Mouse (Mus musculus): ENCODE data around the gene Nppc.

The Nppc gene

GRCm38 (mm10) chr1:86670279-86671038 lies at the start of gene Nppc:
Gene Nppc (minus strand): TSS chr1:86670571.
- peak; percentile 85 for DNase-seq

DNA sequence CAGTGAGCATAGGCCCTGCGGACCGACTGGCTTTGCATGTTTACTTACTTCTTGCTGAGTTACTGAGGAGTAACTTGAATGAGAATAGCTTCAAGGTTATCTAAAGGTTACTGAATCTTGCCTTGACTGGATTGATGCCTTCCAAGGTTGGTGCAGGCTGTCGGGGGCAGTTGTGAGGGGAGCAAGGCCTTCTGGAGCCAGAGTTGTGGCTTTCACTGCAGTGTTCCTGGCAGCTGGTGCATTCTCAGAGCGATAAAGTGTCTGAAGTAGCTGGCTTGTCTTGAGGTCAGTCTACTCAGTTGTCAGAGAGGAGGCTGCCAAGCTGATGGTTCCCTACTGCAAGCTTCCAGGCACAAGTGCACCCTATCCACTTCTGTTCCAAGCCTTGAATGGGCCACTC lies 49.0 kb upstream of the Nppc start:
- DNase-seq: no peak

DNA sequence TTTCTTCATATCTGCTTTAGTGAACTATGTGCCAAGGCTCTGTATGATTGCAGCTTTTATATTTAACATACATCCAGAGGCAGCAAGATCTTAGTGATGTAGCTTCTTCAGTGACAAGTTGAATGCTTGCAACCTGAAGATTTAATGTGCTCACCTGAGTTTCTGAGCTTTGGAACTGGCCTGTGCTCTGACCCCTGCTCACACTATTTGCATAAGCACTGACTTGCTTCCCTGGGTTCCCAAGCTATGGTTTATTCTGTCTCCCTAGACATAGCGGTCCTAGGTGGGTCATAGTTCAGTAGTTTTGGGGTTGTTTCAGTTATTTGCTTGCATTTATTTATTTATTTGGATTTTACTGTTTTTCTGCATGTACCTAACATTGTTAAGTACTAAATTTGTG lies 47.8 kb upstream of the Nppc start:
- DNase-seq: no peak

DNA sequence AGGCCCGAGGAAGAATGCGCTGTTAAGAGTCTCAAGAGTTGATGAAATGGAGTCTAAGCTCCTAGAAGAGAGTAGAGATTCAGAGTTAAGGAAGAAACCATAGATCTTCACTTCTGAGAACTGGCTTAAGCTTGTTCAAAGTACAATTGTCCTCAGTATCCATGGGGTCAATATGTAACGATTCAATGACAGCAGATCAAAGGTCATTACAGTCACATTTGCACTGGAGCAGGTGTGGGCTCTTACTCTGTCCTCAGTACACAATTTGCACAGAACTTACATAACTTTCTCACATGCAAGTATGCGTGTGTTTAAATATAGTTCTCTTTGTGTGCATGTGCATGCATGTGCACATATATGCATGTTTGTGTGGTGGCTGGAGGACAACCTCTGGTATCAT lies 42.7 kb upstream of the Nppc start:
- no peak for DNase-seq

GRCm38 (mm10) chr1:86712045-86712444 lies 41.7 kb upstream of the Nppc start:
- no peak for DNase-seq

DNA sequence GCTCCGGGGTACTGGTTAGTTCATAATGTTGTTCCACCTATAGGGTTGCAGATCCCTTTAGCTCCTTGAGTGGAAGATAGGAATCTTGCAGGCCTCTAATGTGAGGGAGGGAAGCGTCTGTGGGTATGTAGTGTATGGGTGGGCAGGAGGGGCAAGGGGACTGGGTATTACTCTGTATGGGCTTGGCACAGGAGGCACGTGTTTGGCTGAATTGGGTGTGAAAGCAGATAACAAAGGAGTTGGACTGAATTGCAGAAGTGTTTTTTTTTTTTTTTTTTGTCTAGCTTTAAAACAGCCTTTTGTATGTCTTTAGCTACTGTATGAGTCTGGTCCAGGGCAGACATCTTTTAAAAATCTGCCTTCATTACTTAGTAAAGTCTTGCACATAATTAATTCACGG lies 39.2 kb upstream of the Nppc start:
- no peak for DNase-seq

DNA sequence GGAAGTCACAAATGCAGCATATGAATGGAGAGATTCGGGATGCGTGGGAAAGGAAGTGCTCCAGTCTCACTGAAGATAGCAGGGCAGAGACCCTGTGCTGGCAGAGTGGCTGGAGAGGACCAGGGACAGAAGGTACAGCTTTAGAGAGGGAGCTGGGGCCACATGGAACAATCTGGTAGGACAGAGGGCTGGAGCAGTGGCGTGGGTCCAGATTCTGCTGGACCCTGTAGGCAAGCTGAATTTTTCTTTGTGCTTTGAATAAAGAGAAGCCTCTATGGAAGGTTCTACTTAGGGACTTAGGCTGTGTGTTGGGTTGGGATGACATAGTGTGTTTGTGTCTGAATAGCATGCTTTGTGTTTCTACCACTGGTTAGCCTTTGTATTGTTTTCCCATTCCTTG lies 35.1 kb upstream of the Nppc start:
- no peak for DNase-seq

GRCm38 (mm10) chr1:86703965-86704326 lies 33.6 kb upstream of the Nppc start:
- DNase-seq: no peak

DNA sequence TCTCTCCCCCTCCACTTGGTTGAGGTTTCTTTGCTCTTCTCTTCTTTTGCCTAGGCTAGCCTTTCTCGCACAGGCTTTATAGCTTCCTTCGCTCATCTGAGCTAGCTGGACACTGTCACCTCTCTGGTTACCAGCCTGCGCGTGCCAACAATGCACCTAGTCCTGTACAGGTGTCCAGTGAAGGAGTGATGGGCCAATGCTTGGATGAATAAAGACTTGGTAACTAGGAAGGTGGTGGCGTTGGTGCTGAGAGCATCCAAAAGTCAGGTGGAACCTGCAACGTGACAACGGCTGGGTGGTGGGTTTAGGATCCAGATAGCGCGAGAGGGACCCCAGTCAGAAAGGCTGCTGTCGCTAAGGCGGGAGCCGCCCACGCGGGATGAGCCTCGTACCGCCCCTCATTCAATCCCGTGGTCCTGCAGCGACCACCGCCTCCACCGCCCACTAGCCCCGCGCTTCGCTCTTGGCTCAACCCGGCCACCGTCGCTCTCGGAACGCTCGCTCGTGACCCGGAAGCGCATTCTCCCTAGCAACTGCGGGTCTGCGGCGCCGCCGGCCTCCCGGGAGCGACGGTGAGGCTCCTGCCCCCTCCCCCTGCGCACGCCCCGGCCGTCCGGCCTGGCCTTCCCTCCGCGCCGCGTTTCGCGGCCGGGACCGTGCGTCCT lies 33.1 kb upstream of the Nppc start, which contains the start of gene Dis3l2:
Gene Dis3l2 (plus strand): TSS at position 509 of the 665 bp plus-strand sequence.
- DNase-seq: peak; percentile 91

GRCm38 (mm10) chr1:86700367-86700766 lies 30.0 kb upstream of the Nppc start:
- DNase-seq: no peak

DNA sequence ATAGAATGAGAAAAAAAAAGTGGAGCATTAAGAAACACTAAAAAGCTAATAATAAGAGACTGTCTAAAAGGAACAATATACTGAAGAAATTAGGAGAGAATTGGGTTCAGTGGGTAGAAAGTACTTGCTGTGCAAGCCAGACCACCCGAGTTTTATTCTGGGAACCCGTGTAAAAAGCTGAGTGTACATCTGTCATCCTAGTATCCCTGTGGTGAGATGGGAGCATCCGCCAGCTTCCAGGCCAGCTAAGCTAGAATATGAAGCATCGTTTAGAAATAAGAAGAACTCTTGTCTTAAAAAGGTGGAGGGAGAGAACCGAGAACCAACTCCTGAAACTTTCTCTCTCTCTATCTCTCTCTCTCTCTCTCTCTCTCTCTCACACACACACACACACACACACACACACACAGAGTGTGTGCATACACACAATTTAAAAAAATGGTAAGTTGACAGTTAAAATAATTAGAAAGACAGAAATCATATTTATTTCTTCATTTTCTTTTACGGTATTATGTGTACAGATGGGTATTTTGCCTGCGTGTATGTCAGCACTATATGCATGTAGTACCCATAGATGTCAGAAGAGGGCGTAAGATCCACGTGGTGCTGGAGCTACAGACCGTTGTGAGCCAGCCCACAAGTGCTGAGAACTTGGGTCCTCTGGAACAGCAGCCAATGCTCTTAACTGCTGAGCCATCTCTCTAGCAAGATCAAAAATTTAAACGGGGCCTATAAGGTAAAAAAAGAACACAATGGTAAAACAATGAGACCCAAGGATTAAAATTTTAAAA lies 29.2 kb upstream of the Nppc start:
- no peak for DNase-seq

- DNase-seq: no peak
These were observed 28.4 kb upstream of the Nppc start for GRCm38 (mm10) chr1:86698721-86699120.

DNA sequence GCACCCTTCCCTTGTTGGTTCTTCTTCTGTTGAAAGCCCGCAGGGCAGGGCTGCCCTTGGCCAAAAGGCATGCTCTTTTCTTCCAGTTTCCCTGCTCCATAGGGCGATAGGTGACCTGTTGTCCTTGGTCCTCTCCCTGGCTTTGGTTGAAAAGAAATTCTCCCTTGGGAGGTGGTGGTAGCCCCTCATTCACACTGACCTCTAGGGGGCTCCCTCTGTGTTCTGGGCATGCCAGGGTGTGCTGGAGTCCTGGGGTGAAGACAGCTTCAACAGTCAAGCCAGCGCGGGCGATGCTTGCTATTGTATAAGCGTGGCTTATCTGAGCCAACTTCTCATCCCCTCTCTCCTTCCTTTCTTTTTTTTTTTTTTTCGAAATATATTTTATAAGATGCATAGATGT lies 26.6 kb upstream of the Nppc start:
- DNase-seq: no peak

DNA sequence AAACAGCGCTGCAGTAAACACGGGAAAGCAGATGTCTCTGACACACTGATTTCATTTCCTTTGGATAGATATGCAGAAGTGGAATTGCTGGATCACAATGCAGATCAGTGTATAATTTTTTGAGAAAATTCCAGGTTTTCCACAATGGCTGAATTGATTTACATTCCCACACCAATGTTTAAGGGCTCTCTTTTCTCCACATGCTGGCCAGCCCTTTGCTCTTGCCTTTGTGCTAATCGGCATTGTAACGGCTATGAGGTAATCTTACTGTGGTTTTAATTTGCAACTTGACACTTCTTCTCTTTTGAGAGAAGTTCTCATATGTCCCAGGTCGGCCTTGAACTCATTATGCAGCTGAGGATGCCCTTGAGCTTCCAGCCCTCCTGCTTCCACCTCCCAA lies 20.7 kb upstream of the Nppc start:
- DNase-seq: no peak

DNA sequence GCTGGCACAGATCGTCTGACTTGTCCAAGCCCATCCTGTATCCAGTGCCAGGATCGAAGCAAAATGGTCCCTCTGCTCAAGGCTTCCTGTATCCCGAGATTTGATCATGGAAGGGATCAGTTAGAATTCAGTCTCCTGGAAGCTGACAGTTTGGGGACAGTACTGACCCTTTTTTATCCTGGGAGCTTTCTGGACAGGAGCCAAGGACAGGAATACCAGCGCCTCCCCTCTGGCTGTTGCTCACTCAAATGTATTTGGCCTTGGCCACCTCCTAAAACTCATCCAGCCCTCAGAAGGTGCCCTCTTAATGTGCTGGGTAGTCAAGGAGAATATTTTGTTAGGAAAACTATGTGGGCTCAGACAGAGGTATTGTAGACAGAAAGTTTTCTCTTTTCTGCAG lies 16.9 kb upstream of the Nppc start:
- DNase-seq: no peak

- DNase-seq: no peak
These were observed 8.3 kb upstream of the Nppc start for GRCm38 (mm10) chr1:86678667-86679066.

DNA sequence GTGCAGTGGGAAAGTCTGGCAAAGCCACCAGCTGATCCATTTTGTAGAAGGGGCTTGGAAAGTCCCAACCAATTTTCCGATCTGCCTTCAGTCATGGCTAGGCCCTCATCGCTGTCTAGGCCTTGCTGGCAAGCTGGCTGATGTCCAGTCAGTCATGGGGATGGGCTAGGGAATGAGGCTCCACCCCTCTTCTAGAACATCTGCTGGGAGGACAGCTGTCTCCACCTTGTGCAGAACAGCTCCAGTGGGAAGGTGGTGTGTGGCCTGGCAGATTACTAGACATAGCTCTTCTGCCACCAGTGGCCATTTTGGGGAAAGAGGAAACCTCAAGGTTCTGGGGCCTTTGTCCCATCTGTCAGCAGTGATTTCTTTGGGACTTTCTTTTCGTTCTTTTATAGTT lies 7.3 kb upstream of the Nppc start:
- no peak for DNase-seq

DNA sequence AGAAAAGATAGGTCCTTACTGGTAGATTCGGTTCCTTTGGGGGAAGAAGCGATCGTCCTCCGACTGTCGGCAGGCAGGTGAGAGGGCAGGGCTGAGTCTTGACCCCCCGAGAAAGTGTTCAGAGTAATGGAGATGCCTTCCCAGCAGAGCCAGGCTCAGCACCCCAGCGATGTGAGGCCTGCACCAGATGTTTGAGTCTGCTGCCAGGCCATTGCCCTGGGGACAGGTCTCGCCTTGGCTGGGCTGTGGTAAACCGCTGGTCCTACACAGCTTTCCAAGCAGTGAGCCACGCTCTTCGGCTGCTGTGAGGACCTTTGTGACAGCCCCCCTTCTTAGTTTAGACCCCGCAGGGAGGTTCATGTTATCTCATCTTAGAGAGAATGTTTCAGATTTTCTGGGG lies 4.8 kb upstream of the Nppc start:
- DNase-seq: no peak

GRCm38 (mm10) chr1:86674385-86674784 lies 4.0 kb upstream of the Nppc start:
- no peak for DNase-seq

GRCm38 (mm10) chr1:86669552-86670273 lies 658 bp downstream of the Nppc start:
- peak; percentile 83 for DNase-seq

DNA sequence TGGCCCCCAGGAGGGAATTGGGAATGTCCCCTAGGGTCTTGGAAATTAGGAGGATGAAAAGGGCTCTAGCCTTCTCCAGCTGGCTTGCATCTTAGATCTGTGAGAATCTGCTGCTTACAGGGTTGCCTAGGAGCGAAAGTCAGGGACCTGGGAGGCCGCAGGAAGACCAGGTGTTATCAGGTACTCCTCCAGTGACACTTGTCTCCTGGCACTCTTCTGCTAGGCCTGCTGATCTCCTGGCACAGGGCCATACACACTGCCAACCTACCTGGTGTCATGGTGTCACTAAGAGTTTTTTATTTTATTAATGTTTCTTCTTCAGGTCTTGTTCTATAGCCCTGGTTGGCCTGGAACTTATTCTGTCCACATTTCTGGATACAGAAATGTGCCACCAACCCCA lies 5.3 kb downstream of the Nppc start:
- no peak for DNase-seq

- DNase-seq: peak; percentile 41
These were observed 13.3 kb downstream of the Nppc start for GRCm38 (mm10) chr1:86657071-86657470.

GRCm38 (mm10) chr1:86652675-86653074 lies 17.7 kb downstream of the Nppc start:
- no peak for DNase-seq
